Mouse (Mus musculus) hematopoietic multipotent progenitor cell, adult 10-12 weeks (in vitro differentiated cells): Measurements from ENCODE around the gene Disp2. TPM values are rescaled to one million over a fixed set of nuclear protein-coding genes. Genes with fewer than 3 reads are reported as not detected.

Experiments
- polyA plus RNA-seq: library from polyadenylated mRNA; stranded (reverse); fragments of >175 nt; gene quantifications from 2 replicates; pipeline ENCODE4 v1.2.3, GENCODE M21; 2012; ENCODE audit warnings: low replicate concordance

Gene Disp2
- polyA plus RNA-seq = 0.05 and 0.15 TPM in 2 replicates

DNA sequence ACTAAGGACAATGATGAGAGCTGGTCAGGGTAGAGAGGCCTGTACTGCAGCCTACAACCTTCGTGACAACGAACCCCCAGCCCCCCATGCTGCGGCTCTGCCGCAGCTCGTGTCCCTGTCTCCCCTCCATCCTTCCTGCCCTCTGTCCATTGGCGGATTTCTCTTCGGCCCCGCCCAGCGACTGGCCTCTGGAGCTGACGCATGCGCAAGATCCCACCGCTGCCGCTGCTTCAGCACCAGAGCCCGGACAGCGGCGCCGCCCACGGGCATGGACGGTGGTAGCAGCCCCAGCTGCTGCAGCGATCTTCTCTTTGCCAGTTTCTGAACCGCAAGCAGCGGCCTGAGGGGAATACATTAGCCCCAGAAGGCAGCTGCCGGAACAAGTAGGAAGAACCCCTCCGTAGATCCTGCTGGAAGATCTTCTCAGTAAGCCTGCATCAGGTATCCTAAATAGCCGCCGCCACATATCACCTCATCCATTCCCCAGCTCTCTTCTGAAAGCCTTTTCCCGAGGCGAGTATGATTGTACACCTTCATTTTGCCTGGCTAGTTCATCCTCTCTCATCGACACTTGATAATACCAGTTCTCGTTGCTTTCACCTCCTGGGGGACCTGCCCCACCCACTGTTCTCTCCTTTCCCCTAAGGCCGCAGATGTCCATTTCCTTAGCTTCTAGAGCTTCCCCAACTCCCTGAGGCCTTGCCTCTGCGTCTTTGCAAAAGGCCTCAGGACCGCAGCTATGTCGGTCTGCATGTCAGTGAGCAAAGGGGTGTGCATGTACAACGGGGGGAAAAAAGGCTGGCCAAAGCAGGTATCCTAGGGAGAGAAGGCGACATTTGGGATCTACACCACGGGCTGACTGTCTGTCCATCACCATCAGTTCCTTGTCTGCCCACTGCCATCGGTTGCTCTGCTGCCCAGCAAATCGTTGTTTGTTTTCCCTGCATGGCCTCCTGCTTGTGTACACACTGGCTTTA lies at the start of gene Disp2:
TSS of gene Disp2 (plus strand) at position 216 of the 977 bp plus-strand sequence.

DNA sequence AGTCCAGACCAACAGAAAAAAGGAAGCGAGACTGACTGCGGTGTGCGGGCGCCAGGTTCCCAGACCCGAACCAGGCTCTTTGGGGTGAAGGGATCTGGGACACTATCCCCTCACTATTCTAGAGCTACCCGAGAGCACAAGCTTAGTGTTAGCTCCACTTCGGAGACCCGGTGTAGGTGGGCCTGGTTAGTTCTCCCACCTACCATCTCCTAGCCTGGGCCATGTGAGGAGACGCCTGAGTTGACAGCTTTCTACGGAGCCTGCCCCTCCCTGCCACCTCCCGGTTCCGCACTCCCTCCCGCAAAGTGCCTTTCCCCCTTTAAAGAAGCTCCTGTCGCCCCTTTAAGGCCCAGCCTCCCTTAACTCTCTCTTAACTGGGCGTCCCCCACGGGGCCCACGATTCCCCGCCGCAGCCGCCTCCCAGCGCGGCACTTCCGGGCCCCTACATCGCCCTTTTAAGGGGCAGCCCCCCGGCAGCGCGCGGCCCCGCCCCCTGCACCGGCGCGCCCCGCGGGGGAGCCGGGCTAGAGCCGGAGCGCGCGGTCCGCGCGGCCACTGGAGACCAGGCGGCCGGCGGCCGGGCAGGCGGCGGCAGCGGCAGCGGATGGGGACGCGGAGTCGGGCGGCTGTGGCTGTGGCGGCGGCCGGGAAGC lies 34.2 kb upstream of the Disp2 start, which contains the start of gene Inafm2:
TSS of gene Inafm2 (plus strand) at position 527 of the 653 bp plus-strand sequence.

DNA sequence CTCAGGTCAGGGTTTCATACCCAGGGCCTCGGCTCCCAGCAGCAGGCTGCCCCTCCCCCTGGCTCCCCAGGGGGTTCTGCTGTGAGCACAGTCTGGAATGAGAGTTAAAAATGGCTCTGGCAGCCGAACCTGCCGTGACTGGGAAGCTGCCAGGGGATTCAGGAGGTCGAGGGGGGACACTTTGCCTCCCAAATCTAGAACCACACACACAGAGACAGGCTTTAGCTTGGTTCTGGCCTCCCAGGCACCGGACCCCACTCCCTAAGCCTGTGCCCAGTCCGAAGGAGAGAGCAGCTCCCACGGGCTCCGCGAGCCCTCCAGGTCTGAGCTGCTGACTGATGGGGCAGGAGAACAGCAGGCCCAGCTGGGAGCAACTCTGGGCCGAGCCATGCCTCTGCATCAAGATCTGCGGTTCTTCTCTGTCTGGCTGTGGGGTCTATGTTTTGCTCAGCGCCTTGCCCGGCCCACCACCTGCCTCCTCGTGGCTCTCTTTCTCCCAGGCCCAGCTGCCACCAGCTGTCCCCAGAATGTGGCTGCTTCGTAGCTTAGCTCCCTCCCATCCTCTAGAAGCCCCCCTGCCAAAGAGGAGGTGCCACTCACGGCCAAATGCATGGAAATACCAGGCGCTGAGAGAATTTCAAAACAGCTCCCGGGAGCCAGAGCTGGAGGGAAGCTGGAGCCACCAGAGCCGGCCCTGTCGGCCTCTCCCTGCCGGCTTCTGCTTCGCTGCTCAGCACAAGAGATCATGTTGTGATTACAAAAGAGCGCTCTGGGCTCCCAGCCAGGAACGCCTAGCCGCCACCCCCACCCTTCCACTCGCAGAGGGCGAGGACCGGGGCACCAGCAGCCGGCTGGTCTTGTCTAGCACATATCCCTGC lies 17.4 kb upstream of the Disp2 start, which contains the start of gene Ccdc9b:
TSS of gene Ccdc9b (minus strand) at position 756 of the 878 bp plus-strand sequence.

DNA sequence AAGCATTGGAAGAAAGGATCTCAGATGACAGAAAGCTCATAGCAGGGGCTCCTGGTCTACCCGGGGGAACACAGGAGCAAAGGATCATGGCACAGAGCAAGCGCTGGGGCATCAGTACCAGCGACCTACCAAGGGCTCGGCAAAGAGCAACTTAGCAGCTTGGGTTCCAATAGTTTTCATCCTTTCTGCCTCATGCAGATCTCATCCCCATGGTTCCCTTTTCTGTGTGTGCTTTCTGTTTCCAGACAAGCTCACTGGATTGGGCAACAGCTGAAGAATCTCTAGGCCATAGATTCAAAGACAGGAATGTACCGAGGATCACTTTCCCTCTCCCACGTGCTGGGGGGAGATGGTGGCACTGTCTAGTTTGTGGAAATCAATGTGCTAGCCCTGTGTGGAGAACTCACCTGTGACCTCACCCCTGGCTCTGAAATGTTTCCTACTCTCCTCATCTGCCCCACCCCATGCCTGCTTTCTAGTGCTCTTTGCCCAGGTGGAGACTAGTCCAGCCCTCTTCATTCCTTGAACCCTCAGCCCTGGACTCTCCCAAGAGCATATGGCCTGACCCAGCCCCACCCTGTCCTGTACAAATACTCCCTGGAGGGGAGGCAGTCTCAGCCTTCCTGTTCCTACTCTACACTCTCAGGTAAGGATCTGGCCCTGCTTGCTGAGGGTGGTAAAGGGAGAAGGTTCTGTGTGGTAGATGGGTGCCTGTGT lies 7.2 kb upstream of the Disp2 start, which contains the start of gene Phgr1:
TSS of gene Phgr1 (plus strand) at position 612 of the 717 bp plus-strand sequence.

DNA sequence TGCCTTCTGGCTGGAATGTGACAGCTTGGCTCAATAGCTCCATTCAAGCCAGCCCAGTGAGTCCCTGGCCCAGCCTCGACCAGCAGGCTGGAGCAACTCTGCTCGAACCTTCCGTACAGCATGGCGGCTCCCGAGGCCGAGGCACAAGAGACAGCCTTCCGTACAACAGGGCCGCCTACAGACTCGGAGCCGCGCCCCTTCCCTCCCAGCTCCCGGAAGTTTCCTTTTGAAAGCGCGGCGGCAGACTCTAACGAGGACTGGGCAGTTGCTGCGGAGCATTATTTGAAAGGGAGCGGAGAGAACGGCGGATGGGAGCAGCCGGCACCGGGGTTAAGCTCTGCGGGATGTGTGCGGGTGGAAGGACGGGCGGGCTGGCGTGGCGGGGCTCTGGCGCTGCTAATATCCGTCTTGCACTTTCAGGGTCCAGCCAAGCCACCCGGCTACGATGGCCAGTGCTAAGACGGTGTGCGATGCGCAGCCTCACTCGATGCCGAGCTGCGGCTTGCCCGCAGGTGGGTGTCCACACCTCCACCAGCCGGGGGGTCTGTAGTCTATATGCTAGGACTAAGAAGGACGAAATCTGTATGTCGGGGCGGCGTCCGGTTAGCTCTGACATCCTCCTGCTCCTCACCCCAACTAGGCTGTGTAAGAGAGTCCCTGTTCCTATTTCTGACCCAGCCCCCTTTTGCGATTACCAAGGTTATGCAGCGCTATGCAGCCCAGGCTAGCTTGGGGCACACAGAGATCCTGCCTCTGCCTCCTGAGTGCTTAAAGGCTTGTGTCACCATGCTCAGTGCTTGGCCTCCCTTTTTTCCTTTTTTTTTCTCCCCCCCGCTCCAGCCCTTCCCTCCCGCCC lies 34.7 kb downstream of the Disp2 start, which contains the start of gene Knstrn:
TSS of gene Knstrn (plus strand) at position 23 of the 856 bp plus-strand sequence.

Other genes starting within 250 kb of the Disp2 start
- gene Bmf, start 230.0 kb upstream of the Disp2 start, polyA plus RNA-seq = 112 and 168 TPM in 2 replicates
- 2.6 and 4.6 TPM in 2 replicates for gene Bub1b, start 181.5 kb upstream of the Disp2 start, polyA plus RNA-seq
- gene Pak6, start 116.4 kb upstream of the Disp2 start, polyA plus RNA-seq = 0.53 and 0.80 TPM in 2 replicates
- gene Ankrd63, start 75.8 kb upstream of the Disp2 start, polyA plus RNA-seq = 0.07 and 0.10 TPM in 2 replicates
- 45.0 and 105 TPM in 2 replicates for gene Plcb2, start 51.3 kb upstream of the Disp2 start, polyA plus RNA-seq
- 28.6 and 74.0 TPM in 2 replicates for gene Inafm2, start 34.0 kb upstream of the Disp2 start, polyA plus RNA-seq
- gene Ccdc9b, start 17.1 kb upstream of the Disp2 start, polyA plus RNA-seq = 0.24 and 0.42 TPM in 2 replicates
- gene Phgr1, start 7.0 kb upstream of the Disp2 start, polyA plus RNA-seq = not detected in 2 replicates
- 27.4 and 56.6 TPM in 2 replicates for gene Knstrn, start 34.3 kb downstream of the Disp2 start, polyA plus RNA-seq
- 3.8 and 16.8 TPM in 2 replicates for gene Ivd, start 82.2 kb downstream of the Disp2 start, polyA plus RNA-seq
- gene Bahd1, start 120.7 kb downstream of the Disp2 start, polyA plus RNA-seq = 71.3 and 106 TPM in 2 replicates
- gene Chst14, start 146.8 kb downstream of the Disp2 start, polyA plus RNA-seq = 9.5 and 19.0 TPM in 2 replicates
- 8.6 and 10.8 TPM in 2 replicates for gene Ccdc32, start 249.7 kb downstream of the Disp2 start, polyA plus RNA-seq